Mouse (Mus musculus): ENCODE measurements around the gene Creb3l4.
"Not testable (repeated sequence)": the region's sequence is repeated elsewhere in the genome, so short reads cannot be mapped to it uniquely, and the experiment has no call there.

Gene Creb3l4

DNA sequence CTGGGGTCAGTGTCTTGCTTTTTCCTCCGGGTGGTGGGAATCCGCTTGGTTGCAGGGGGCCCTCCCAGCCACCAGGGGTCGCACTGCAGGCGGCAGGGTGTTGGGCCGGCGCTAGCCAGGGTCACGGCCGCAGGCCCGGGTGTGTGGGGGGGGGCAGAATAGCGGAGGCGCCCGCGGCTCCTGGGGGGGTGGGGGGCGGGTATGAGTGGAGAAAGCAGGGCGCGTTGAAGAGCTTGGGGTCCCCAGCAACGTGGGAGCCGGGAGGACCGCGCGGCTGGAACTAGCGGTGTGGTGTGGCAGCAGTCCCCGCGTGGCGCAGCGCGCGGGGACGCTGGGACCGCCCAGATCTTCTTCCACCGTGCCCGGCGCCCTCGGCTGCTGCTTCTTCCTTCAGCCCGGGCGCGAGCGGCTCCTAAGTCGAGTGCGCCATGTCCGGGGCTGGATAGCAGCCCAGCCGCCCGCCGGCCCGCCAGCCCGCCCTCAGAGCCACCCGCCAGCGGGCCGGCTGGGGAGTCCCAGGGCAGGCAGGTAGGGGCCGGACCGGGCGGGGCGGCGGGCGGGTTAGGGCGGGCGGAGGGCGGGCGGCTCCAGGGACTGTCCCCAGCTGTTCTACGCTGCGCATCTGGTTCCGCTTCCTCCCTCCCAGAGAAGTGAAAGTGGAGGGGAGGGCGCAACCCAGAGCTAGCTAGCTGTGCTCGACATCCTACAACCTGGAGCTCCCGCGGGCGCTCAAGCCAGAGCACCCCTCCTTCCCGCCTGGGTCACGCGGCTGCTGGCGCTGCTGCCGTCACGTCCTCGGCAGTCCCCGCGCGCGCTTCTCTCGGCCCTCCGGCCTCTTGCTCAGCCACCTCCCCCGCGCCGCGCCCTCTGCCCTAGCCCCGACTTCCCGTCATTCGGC, 22.0 kb upstream of the Creb3l4 start, which contains the start of gene Dennd4b:
Gene Dennd4b, plus strand, starts transcription at position 152 of the 898 bp plus-strand sequence.
- intact Hi-C loops (cut with DNase I): loop anchor here (2.0 kb wide), 1 partner anchor 108 kb away; no protein-coding TSS in a partner anchor

DNA sequence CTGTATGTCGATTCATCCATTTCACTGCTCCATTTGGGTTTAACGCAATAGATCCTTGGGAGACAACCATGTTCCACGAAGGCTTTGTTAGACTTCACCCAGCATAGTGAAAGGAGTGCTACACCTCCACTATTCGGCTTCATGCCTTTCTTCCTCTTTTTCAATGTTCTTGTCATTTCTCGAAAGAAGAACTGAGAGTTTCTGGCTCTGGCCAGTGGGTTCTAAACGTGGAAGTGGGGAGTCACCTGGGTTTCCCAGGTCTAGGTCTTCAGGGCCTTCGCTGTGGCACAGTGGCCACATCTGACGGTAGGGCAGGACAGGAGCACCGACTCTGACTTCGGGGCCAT, 21.3 kb upstream of the Creb3l4 start:
- intact Hi-C loops (cut with DNase I): loop anchor here (2.0 kb wide), 1 partner anchor 108 kb away; no protein-coding TSS in a partner anchor

DNA sequence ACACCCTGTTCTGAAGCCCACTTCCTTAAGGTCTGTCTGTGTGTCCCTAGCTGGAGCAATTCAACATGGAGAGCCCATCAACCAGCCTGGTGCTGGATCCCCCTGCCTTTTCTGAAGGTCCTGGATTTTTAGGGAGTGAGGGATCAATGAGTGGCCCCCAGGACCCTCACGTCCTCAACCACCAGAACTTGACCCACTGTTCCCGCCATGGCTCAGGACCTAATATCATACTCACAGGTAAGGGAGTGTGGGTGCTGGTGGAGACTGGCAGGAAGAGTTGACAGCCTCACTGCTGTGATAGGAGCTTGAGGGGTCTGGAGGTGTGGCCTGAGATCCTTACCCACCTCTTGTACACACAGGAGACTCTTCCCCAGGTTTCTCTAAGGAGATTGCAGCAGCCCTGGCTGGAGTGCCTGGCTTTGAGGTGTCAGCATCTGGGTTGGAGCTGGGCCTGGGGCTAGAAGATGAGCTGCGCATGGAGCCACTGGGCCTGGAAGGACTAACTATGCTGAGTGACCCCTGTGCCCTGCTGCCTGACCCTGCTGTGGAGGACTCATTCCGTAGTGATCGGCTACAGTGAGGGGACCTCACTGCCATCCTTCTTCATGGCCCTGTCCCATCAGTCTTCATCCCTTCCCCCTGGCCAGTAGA, 19.9 kb upstream of the Creb3l4 start:
- intact Hi-C loops (cut with DNase I): no loop called here

DNA sequence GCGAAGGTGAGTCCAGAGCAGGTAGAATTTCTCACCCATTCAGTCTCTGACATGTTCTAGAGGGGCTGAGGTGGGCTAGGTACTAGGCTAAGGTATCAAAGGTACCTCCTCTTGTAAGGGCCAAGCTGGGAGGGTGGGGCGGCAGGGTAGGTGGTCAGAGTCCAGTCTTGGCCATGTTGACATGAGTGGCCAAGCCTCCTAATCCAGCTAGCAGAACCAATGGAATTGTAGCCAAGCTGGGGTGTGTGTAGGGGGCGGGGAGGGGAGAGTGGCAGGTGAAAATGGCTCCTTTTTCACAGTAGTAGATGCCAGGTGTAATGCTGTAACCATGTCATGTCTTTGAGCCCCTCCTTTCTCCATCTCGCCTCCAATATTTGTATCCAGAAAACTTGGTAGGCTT, 15.2 kb upstream of the Creb3l4 start:
- intact Hi-C loops (cut with DNase I): no loop called here

DNA sequence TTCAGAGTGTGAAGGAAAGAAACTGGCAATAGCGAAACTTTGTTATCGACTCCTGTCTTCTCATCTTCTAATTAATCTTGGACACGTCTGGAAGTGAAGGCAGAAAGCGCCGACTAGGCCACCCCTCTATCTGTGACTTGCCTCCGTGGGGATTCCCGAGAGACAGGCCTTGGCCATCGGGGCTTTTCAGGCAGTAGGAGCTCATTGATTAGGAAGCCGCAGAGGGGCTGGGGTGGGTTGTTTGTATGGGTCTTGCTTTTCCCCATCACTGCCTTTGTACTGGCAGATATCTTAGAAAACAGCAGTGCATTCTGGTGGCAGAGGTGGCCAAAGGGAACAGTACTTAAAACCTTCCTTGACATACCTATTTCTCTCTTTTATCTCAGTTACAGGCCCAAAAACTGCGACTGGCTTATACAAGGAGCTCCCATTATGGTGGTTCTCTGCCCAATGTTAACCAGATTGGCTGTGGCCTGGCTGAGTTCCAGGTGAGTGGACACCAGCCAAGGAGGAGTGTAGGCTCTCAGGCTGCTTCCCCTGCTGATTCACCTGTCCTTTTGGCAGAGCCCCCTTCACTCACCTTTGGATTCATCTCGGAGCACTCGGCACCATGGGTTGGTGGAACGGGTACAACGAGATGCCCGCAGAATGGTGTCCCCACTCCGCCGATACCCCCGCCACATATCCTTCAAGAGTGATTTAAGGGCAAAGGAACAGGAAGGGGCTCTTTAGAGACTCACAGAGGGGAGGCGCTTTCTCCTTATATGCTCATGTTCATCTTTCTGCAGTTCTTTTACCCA, 13.6 kb upstream of the Creb3l4 start:
- intact Hi-C loops (cut with DNase I): no loop called here

DNA sequence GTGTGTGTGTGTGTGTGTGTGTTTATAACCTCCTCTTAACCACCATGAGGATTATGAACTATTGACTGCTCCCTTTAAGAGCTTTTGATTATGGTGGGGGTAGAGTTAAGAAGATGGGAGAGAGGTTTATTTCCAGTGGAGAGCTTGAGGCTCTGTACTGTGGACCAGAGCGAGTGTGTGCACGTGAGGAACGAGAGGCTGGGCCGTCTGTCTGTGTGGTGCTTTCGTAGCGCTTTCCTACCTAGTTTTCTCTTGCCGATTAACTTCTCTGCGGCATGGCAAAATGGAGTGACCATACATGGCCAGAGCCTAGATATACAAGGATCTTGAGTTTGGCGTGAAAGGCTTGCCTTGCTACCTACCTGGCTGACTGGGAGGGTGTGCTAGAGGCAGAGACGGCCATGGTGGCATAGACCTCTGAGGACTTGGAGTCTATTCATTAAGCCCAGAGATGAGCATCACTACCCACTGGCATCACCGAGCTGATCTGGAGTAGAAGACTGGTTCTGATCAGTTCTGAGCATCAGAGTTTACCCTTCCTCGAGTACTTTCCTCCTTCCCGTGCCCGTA, 12.6 kb upstream of the Creb3l4 start:
- intact Hi-C loops (cut with DNase I): loop anchor here (2.0 kb wide), 1 partner anchor 37 kb away; no protein-coding TSS in a partner anchor

DNA sequence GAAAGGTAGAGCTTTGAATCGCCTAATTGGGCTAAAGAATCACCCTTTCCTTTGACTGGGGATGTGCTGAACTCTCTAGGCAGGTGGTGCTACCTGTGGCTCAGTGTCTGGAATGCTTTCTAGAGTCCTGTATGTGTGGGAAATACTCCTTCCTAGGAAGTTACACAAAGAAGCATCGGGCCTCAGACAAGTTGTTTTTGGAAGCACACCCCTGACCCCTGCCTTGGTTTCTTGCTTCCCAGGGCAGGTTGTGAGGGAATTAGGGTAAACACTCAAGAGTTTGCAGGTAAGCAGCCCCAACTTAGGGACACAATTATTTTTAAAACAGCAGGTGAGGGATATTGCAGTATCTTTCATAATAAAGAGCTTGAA, 11.9 kb upstream of the Creb3l4 start:
- intact Hi-C loops (cut with DNase I): loop anchor here (2.0 kb wide), 1 partner anchor 36 kb away; no protein-coding TSS in a partner anchor

DNA sequence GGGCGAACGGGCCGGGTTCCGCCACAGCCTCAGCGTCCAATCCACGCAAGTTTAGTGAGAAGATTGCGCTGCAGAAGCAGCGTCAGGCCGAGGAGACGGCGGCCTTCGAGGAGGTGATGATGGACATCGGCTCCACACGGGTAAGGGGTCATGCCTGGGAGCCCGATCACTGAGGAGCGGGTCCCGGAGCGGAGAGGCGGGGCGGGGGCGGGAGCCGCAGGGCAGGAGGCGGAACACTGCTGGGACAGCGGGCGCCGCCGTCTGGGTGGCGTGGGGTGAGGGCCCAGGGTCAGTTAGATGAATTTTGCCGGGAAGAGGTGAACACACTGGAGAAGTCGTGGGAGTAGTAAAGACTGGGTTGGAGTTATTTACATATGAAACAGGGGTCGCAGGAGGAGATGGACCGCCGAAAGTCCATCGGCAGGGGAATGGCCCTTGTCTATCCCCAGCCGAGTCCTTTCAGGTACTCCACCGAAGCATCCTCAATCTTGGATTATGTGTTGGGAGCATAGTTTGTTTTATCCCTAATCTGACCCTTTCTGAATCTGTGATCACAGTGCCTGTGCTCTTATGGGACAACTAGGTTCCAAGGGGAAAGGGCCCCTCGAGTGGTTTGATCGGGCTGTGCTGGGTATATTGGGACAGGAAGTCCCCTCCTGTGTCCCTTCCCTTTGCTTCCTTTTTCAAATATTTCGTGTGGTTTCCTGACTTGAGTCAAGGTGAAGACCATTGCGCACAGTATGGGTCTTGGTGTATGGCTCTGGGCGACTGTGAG, 11.3 kb upstream of the Creb3l4 start:
- intact Hi-C loops (cut with DNase I): loop anchor here (2.0 kb wide), 1 partner anchor 36 kb away; no protein-coding TSS in a partner anchor

DNA sequence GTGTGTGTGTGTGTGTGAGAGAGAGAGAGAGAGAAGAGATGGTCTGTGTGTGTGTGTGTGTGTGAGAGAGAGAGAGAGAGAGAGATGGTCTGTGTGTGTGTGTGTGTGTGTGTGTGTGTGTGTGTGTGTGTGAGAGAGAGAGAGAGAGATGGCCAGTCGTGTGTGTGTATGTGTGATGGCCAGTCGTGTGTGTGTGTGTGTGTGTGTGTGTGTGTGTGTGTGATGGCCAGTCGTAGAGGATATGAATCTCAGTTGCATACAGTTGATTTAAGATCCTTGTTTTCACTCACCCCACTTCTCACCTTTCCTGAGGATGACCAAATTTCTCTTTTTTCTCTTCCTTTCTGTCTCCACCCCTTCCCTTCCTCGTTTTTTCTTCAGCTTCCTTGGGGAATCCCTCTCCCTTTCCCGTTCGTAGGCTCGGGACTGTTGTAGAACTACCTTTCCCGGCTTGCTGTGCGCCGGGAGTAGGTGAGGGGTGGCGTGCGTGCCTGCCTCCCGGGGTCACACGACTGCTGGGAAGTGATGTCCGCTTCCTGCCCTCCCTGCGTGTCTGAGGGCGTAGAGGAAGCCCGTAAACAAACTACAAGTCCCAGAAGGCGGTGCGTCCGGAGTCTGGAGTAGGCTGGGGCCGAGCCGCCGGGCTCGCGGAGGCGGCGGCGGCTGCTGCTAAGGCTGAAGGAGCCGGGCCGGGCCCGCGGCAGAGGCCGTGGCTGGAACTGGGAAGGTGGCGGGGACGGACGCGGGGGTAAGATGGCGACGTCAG, 10.5 kb upstream of the Creb3l4 start, which contains the start of gene Crtc2:
Gene Crtc2, plus strand, starts transcription at position 511 of the 766 bp plus-strand sequence.
- intact Hi-C loops (cut with DNase I): loop anchor here (2.0 kb wide), 1 partner anchor 35 kb away; no protein-coding TSS in a partner anchor

DNA sequence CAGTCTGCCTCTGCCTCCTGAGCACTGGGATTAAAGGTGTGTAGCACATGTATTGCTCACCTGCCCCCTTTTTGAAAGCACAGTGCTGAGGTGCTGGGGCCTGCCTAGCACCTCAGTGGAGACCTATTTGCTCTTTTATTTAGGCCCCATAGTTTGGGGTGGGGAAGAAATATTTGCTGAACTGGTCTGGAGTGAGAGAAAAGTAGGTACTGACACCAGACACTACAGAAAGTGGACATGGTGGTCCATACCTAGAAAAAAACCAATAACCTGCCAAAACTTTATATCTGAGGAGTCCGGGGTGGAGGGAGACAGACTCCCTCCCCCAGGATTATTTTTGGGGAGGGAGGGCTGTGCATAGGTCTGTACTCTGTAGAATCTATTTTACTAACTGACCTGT, 9.9 kb upstream of the Creb3l4 start:
- intact Hi-C loops (cut with DNase I): not testable (repeated sequence)

DNA sequence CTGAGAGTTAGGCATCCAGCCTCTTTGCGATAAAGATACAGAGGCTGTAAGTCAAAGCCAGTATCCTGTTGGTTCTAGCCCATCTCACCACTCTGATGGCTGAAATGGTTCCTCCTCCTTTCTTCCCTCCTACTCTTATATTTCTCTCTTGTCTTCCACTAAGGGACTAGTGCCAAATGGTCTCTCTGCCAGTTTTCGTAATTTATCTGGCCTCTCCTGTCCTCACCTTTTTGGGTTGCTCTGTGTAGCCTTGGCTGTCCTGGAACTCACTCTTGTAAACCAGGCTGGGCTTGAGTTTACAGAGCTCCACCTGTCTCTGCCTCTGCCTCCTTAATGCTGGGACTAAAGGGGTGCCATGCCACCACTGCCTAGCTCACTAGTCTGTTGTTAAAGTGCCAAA, 9.3 kb upstream of the Creb3l4 start:
- intact Hi-C loops (cut with DNase I): not testable (repeated sequence)

DNA sequence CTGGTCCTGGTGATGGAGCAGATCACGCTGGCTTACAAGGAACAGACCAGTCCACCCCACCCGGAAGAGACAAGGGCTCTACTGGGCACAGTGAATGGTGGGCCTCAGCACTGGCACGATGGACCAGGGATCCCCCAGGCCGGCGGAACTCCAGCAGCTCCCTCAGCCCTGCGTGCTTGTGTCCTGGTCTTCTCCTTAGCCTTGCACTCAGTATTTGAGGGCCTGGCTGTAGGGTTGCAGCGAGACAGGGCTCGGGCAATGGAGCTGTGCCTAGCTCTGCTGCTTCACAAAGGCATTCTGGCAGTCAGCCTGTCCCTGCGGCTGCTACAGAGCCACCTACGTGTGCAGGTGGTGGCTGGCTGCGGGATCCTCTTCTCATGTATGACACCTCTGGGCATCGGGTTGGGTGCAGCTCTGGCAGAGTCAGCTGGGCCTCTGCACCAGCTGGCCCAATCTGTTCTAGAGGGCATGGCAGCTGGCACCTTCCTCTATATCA, 8.5 kb upstream of the Creb3l4 start:
- intact Hi-C loops (cut with DNase I): not testable (repeated sequence)

DNA sequence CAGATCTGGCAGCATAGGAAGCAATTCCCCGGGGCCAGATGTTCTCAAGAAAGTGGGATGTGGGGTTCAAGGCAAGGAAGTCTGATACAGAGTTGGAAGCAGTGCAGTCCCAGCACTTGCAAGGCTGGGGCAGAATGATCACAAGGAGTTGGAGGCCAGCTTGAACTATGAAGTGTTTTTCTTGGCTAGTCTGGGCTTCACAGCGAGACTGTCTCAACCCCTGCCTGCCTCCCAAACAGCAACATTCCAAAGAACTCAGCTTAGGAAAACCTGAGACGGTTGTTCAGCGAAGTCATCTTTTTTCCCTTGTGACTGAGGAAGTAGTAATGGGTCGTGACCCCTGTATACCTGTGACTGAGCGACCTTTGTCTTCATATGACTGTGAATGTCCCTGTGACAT, 7.5 kb upstream of the Creb3l4 start:
- intact Hi-C loops (cut with DNase I): no loop called here

DNA sequence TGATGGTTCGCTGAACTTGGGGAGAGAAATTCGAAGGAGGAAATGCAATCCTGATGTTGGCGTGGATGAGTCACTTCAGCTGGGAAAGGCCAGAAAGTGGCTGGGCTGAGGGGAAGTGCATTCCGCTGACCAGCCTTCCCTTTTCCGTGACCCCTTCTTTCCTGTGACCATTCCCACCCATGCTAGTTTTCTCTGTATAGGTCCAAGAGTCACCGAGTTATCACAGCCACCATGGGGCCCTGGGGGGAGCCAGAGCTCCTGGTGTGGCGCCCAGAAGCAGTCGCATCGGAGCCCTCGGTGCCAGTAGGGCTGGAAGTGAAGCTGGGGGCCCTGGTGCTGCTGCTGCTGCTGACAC, 5.4 kb upstream of the Creb3l4 start:
- intact Hi-C loops (cut with DNase I): no loop called here

DNA sequence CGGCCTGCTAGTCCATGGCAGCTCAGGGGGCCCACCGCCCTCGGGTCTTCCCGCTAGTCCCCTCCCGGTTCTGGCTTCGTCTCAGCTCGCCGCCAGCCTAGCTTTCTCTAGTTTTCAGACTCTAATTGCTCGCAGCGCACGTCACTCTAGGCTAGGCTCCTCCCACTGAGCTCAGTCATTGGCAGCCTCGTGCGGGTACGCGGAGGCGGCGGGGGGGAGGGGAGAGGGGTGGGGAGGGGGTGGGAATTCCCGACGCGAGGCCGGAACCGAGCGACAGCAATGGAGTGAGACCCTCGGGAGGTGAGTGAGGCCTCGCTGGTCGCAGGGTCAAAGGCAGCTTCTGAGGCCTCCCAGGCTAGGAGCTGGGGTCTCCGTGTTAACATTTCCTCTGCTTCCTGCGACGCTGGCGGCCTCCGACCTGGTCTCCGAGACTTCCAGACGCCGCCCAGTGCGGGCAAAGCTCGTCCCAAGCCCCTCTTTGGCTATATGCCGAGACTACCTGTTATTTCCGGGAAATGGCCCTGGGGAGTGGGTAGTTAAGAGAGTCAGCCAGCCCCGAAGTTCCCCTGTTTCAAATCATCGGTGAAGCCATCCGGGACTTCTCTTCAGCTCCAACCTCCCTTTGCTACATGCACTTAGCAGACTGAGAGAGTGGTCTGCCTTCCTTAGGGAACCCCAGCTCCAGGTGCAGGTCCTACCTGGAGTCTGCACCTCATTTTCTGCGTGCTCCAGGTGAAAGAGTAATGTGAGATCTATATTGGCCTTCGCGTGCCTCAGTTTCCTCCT, 4.8 kb upstream of the Creb3l4 start, which contains the start of gene Slc39a1:
Gene Slc39a1, plus strand, starts transcription at position 213 of the 786 bp plus-strand sequence.
- intact Hi-C loops (cut with DNase I): no loop called here

DNA sequence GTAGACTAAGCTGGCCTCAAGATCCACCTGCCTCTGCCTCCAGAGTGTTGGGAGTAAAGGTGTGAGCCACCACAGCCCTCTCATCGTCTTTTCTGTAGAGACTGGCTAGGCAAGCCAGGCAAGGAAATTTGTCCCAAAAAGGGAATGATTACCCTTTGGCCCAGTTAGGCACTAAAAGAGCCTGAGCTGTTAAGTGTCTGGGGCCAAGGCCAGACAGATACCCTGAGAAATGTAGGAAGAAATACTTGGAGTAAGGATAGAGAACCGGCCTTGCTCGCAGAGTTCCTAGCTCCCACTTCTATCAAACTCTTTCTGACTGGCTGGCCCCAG, 4.3 kb upstream of the Creb3l4 start:
- intact Hi-C loops (cut with DNase I): no loop called here

DNA sequence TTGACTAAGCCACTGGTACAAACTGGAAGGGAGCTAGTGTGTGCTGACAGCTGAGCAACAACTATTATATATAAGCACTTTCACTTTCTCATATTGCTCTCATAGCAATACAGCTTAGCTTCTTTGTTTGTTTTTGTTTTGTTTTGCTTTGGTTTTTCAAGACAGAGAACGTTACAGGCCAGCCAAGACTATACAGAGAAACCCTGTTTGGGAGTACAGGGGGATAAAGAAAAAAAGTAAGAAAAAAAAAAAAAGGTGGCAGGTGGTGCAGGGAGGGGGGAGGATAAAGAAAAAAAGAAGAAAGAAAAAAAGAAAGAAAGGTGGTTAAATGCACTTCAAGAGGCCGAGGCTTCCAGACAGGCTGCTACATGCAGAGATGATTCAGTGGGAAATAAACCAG, 2.1 kb upstream of the Creb3l4 start:
- intact Hi-C loops (cut with DNase I): no loop called here

DNA sequence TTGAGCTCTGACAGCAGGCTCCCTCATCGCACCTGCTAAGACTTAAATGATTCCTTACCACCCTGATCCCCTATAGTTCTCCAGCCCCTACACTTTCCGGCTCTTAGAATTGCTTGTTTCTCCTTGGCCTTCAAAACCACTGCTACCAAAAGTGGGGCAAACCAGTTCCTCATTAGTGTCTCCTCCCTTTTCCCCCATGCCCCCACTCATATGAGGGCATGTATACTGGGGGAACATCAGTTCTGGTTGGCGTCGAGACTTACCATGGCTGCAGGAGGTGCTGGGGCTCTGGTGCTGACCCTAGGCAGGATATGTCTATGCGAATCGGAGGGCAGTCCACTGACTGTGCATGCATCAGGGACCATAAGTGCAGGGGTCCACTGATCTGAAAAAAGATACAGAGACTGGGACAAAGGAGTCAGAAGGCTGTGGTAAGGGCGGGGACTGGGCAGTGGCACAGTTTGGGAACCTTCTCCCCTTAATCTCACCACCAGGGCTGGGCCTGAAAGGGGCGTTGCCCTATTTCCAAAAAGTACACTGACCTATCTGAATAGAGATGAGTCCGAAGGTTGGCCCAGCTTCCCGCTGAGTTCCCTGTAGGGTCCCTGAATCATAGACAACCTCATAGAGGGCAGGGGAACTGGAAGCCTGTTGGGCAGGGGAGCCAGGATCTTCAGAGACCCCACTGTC, 1.5 kb downstream of the Creb3l4 start:
- intact Hi-C loops (cut with DNase I): no loop called here
